Mouse (Mus musculus): ENCODE measurements around the gene Rrp7a. TPM values are rescaled to one million over a fixed set of nuclear protein-coding genes. Genes with fewer than 3 reads are reported as not detected.

Rrp7a gene
- total and polyA plus RNA-seq, 2 experiments from 2014 or later = 74.4 to 207 TPM

GRCm38 (mm10) chr15:83156929-83157666, 34.5 kb upstream of the Rrp7a start:
- ATAC-seq (no peak), DNase-seq (ENCODE audit: low spot score) (peak; percentile 44)
- Histone ChIP-seq H3K9ac (replicated peaks; ENCODE audit: low read length) (no peak overlapping the region), H3K9me3 (ENCODE audit: low read length) (no peaks in the 10 kb centered on the region), H3K4me3 (ENCODE audit: low read length) (no peak overlapping the region), H3K27me3 (ENCODE audit: insufficient read depth, low read length) (no peaks in the 10 kb centered on the region), H3K4me1 (ENCODE audit: insufficient read depth, low read length) (no peaks in the 10 kb centered on the region), H3K36me3 (ENCODE audit: insufficient read depth, low read length) (peaks cover 35% of the 10 kb centered on the region), H3K4me2 (ENCODE audit: low read depth, low read length) (no peak overlapping the region), H3K27ac (no peak overlapping the region)
- peak; percentile 77 for TF ChIP-seq CTCF (IDR thresholded peaks at IDR 0.05; ENCODE audit: low read depth)
- 67% methylated on average over 11 of the region's 11 CpGs for WGBS

- Histone ChIP-seq H3K4me3 (ENCODE audit: low read length) (no peak overlapping the region), H3K9ac (replicated peaks; ENCODE audit: low read length) (0 out of 2 replicates have a peak overlapping the region, but pooled peaks have one; percentile 0), H3K4me1 (ENCODE audit: insufficient read depth, low read length) (no peaks in the 10 kb centered on the region), H3K27me3 (ENCODE audit: insufficient read depth, low read length) (no peaks in the 10 kb centered on the region), H3K9me3 (ENCODE audit: low read length) (no peaks in the 10 kb centered on the region), H3K4me2 (ENCODE audit: low read depth, low read length) (no peak overlapping the region), H3K27ac (no peak overlapping the region), H3K36me3 (ENCODE audit: insufficient read depth, low read length) (peaks cover 35% of the 10 kb centered on the region)
- DNase-seq (ENCODE audit: low spot score) = no peak
- 78% methylated on average over 6 of the region's 6 CpGs for WGBS
- no peak for ATAC-seq
- no peak for TF ChIP-seq CTCF (IDR thresholded peaks at IDR 0.05; ENCODE audit: low read depth)
Measured at GRCm38 (mm10) chr15:83155672-83156419, 33.2 kb upstream of the Rrp7a start.

GRCm38 (mm10) chr15:83154309-83154708, 31.7 kb upstream of the Rrp7a start:
- no peaks in the 10 kb centered on the region for H3K4me1 ChIP-seq (ENCODE audit: insufficient read depth, low read length)
- H3K27ac ChIP-seq = no peak overlapping the region
- TF ChIP-seq CTCF (IDR thresholded peaks at IDR 0.05; ENCODE audit: low read depth) = no peak
- H3K27me3 ChIP-seq (ENCODE audit: insufficient read depth, low read length) = no peaks in the 10 kb centered on the region
- DNase-seq (ENCODE audit: low spot score) (no peak), ATAC-seq (no peak)
- no peak overlapping the region for H3K4me3 ChIP-seq (ENCODE audit: low read length)
- peaks cover 25% of the 10 kb centered on the region for H3K36me3 ChIP-seq (ENCODE audit: insufficient read depth, low read length)
- no peak overlapping the region for H3K4me2 ChIP-seq (ENCODE audit: low read depth, low read length)
- H3K9me3 ChIP-seq (ENCODE audit: low read length) = no peaks in the 10 kb centered on the region
- WGBS = 93% methylated on average over 7 of the region's 7 CpGs
- H3K9ac ChIP-seq (replicated peaks; ENCODE audit: low read length) = no peak overlapping the region

- DNase-seq (ENCODE audit: low spot score) (no peak), ATAC-seq (no peak)
- H3K4me1 ChIP-seq (ENCODE audit: insufficient read depth, low read length) = peaks cover 9% of the 10 kb centered on the region; the same call in 1 of the 2 replicates
- H3K27me3 ChIP-seq (ENCODE audit: insufficient read depth, low read length) = no peaks in the 10 kb centered on the region
- H3K9ac ChIP-seq (replicated peaks; ENCODE audit: low read length) = no peak overlapping the region
- WGBS = 90% methylated on average over 4 of the region's 4 CpGs
- no peak overlapping the region for H3K4me3 ChIP-seq (ENCODE audit: low read length)
- H3K4me2 ChIP-seq (ENCODE audit: low read depth, low read length) = no peak overlapping the region
- H3K36me3 ChIP-seq (ENCODE audit: insufficient read depth, low read length) = peaks cover 11% of the 10 kb centered on the region
- H3K9me3 ChIP-seq (ENCODE audit: low read length) = no peaks in the 10 kb centered on the region
- no peak overlapping the region for H3K27ac ChIP-seq
- no peak for TF ChIP-seq CTCF (IDR thresholded peaks at IDR 0.05; ENCODE audit: low read depth)
Measured at GRCm38 (mm10) chr15:83150694-83151093, 28.1 kb upstream of the Rrp7a start.

- WGBS = 29% methylated on average over 3 of the region's 3 CpGs
- H3K4me3 ChIP-seq (ENCODE audit: low read length) = peak overlapping the region; percentile 95
- TF ChIP-seq CTCF (IDR thresholded peaks at IDR 0.05; ENCODE audit: low read depth) = no peak
- no peak for ATAC-seq
- peak overlapping the region; percentile 90; the same call in 1 of the 2 replicates for H3K9ac ChIP-seq (replicated peaks; ENCODE audit: low read length)
- peaks cover 11% of the 10 kb centered on the region for H3K36me3 ChIP-seq (ENCODE audit: insufficient read depth, low read length)
- H3K4me1 ChIP-seq (ENCODE audit: insufficient read depth, low read length) = peaks cover 9% of the 10 kb centered on the region; the same call in 1 of the 2 replicates
- no peak for DNase-seq (ENCODE audit: low spot score)
- peak overlapping the region; percentile 50 for H3K4me2 ChIP-seq (ENCODE audit: low read depth, low read length)
- H3K27me3 ChIP-seq (ENCODE audit: insufficient read depth, low read length) = no peaks in the 10 kb centered on the region
- peak overlapping the region; percentile 99 for H3K27ac ChIP-seq
- H3K9me3 ChIP-seq (ENCODE audit: low read length) = no peaks in the 10 kb centered on the region
Measured at GRCm38 (mm10) chr15:83150073-83150442, 27.5 kb upstream of the Rrp7a start.

- H3K4me1 ChIP-seq (ENCODE audit: insufficient read depth, low read length) = peaks cover 9% of the 10 kb centered on the region; the same call in 1 of the 2 replicates
- WGBS = under 1% methylated on average over 56 of the region's 56 CpGs
- no peaks in the 10 kb centered on the region for H3K9me3 ChIP-seq (ENCODE audit: low read length)
- ATAC-seq = peak; percentile 94
- H3K27me3 ChIP-seq (ENCODE audit: insufficient read depth, low read length) = no peaks in the 10 kb centered on the region
- H3K27ac ChIP-seq = peak within 1 kb of the TSS; percentile 99
- H3K4me3 ChIP-seq (ENCODE audit: low read length) = peak within 1 kb of the TSS; percentile 95
- peaks cover 11% of the 10 kb centered on the region for H3K36me3 ChIP-seq (ENCODE audit: insufficient read depth, low read length)
- H3K4me2 ChIP-seq (ENCODE audit: low read depth, low read length) = peak within 1 kb of the TSS; percentile 87
- TF ChIP-seq CTCF (IDR thresholded peaks at IDR 0.05; ENCODE audit: low read depth) = no peak
- peak within 1 kb of the TSS; percentile 90 for H3K9ac ChIP-seq (replicated peaks; ENCODE audit: low read length)
- DNase-seq (ENCODE audit: low spot score) = peak; percentile 99
Measured at GRCm38 (mm10) chr15:83149196-83150072, 26.8 kb upstream of the Rrp7a start, which contains the start of gene Poldip3. Gene Poldip3 (minus strand): TSS chr15:83149384.
